Mouse (Mus musculus) intestine, embryonic 14.5 days (tissue): ENCODE results near the gene Akr1c18. TPM values are rescaled to one million over a fixed set of nuclear protein-coding genes. Genes with fewer than 3 reads are reported as not detected.
"Not testable (repeated sequence)": the region's sequence is repeated elsewhere in the genome, so short reads cannot be mapped to it uniquely, and the experiment has no call there.

Source experiments
- ATAC-seq: fragments of 200-750 bp; cut with Nextera tagmentation; replicated peaks from 2 replicates; pipeline ENCODE4 v1.8.0; 2017; ENCODE audit warnings: low read depth, moderate number of reproducible peaks, moderate TSS enrichment, moderate library complexity; ENCODE audit not compliant: low FRiP score, low TSS enrichment
- DNase-seq: peaks from one replicate; pipeline ENCODE4 v3.0.0-alpha.2; 2018; ENCODE audit warnings: low spot score
- H3K27ac ChIP-seq: fragments of 300-500 bp; sonication (generic); 2 replicates; pipeline ENCODE4 v1.5.1; 2014; ENCODE audit warnings: low read depth, mild to moderate bottlenecking, control low read depth
- H3K27me3 ChIP-seq: fragments of 300-500 bp; sonication (generic); replicated peaks from 2 replicates; pipeline ENCODE4 v1.6.1; 2014; ENCODE audit warnings: low read length, control low read depth; ENCODE audit not compliant: control insufficient read depth, insufficient read depth
- H3K36me3 ChIP-seq: fragments of 300-500 bp; sonication (generic); 2 replicates; pipeline ENCODE4 v1.6.1; 2014; ENCODE audit warnings: low read length, control low read depth; ENCODE audit not compliant: control insufficient read depth, insufficient read depth
- H3K4me1 ChIP-seq: fragments of 300-500 bp; sonication (generic); replicated peaks from 2 replicates; pipeline ENCODE4 v1.6.1; 2014; ENCODE audit warnings: low read length, control low read depth, mixed read lengths; ENCODE audit not compliant: control insufficient read depth, insufficient read depth
- H3K4me2 ChIP-seq: fragments of 300-500 bp; sonication (generic); 2 replicates; pipeline ENCODE4 v1.6.1; 2014; ENCODE audit warnings: low read length
- H3K4me3 ChIP-seq: fragments of 300-500 bp; sonication (generic); 2 replicates; pipeline ENCODE4 v1.5.1; 2014; ENCODE audit warnings: low read depth, low read length, control low read depth, mixed read lengths
- H3K9ac ChIP-seq: fragments of 300-500 bp; sonication (generic); 2 replicates; pipeline ENCODE4 v1.6.1; 2014; ENCODE audit warnings: mild to moderate bottlenecking, low read length
- H3K9me3 ChIP-seq: fragments of 300-500 bp; sonication (generic); 2 replicates; pipeline ENCODE4 v1.6.1; 2016; ENCODE audit warnings: low read length, control low read depth; ENCODE audit not compliant: control insufficient read depth
- WGBS: fragments of 180-500 bp; shearing (Covaris S2); extraction: QIAGEN DNeasy Blood & Tissue Kit; methylation state at CpG from one replicate; pipeline ENCODE4 v1.1.7; 2014; 5-methylcytosine and 5-hydroxymethylcytosine counted together
- polyA plus RNA-seq: library from polyadenylated mRNA; unstranded; fragments of >200 nt; fragmentation: Nextera tagmentation; extraction: Ambion mirVana; gene quantifications from 2 replicates; pipeline ENCODE4 v1.2.1, GENCODE M21; 2014

Akr1c18 gene
- polyA plus RNA-seq, 1 experiment from 2014 or later: 0.35 TPM

DNA sequence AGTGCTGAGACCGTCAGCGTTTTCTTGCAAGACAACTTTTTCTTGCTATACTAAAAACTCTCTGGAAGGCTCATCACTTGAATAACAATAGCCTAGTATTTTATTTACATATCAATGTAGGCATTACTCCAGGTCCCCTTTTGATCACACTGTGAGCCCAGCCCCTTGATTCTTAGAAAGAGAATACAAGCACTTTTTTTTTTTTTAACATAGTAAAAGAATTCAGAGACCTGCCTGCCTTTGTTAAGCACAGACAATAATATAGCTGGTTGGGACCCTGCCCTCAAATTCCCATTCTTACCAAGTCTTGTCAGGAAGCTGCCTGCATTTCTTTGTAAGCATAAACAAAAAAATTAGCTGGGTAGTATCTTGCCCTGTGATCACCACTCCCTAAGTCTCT is 4.8 kb upstream of the Akr1c18 start:
- Histone ChIP-seq H3K27ac (no peak overlapping the region), H3K4me1 (no peaks in the 10 kb centered on the region)
- WGBS: 83% methylated on average over 2 of the region's 2 CpGs

GRCm38 (mm10) chr13:4153593-4153992 is 3.1 kb upstream of the Akr1c18 start:
- 76% methylated on average over 3 of the region's 3 CpGs for WGBS

More for the DNA sequence above, 4.8 kb upstream of the Akr1c18 start:
- Histone ChIP-seq H3K36me3 (no peaks in the 10 kb centered on the region), H3K9me3 (no peaks in the 10 kb centered on the region), H3K9ac (no peak overlapping the region), H3K27me3 (no peaks in the 10 kb centered on the region), H3K4me3 (no peak overlapping the region), H3K4me2 (no peak overlapping the region)
- ATAC-seq (no peak), DNase-seq (no peak)

DNA sequence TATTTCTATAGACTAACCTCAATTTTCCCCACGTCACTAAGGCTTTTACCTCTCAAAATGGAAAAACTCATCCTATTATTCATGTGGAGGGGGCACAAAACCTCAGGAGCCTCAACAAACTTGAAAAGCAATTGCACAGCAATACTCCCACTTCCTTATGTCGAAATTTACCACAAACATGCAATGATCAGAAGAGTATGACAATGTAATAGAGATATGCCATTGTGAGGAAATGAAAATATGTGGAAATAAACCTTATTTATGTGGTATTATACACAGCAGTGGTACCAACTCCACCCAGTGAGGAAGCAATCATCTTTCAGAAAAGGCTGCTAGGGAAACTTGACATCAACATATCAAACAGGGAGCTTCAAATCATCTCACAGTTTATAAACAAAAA is 2.5 kb upstream of the Akr1c18 start:
- Histone ChIP-seq H3K9me3 (no peaks in the 10 kb centered on the region), H3K4me2 (no peak overlapping the region), H3K9ac (no peak overlapping the region), H3K27me3 (no peaks in the 10 kb centered on the region), H3K4me3 (no peak overlapping the region), H3K4me1 (no peaks in the 10 kb centered on the region), H3K27ac (no peak overlapping the region), H3K36me3 (no peaks in the 10 kb centered on the region)
- DNase-seq (no peak), ATAC-seq (no peak)
- WGBS: 76% methylated on average over 2 of the region's 2 CpGs

More at GRCm38 (mm10) chr13:4153593-4153992, 3.1 kb upstream of the Akr1c18 start:
- no peaks in the 10 kb centered on the region for H3K9me3 ChIP-seq
- no peak overlapping the region for H3K9ac ChIP-seq
- no peaks in the 10 kb centered on the region for H3K36me3 ChIP-seq
- no peak for DNase-seq
- H3K4me3 ChIP-seq: no peak overlapping the region
- no peaks in the 10 kb centered on the region for H3K27me3 ChIP-seq
- no peaks in the 10 kb centered on the region for H3K4me1 ChIP-seq
- no peak overlapping the region for H3K4me2 ChIP-seq
- H3K27ac ChIP-seq: no peak overlapping the region
- no peak for ATAC-seq

DNA sequence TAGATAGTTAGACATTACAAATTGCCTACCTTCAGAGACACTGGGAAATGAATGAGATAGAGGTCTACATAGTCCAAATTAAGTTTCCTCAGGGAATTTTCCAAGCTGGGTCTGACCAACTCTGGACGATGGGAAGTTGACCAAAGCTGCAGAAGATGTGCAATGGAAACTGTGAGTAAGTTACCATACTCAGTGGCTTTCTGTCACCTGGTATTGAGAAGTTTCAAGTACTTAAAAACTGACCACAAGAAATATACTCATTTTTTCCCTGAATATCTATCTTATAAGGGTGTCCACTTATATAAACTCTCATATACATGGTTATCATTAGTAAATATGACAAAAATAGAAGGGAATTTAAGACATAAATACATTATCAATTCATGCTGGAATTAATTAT is 6.2 kb downstream of the Akr1c18 start:
- ATAC-seq (no peak), DNase-seq (no peak)
- Histone ChIP-seq H3K4me3 (no peak overlapping the region), H3K4me2 (no peak overlapping the region), H3K9me3 (no peaks in the 10 kb centered on the region), H3K27me3 (no peaks in the 10 kb centered on the region), H3K4me1 (no peaks in the 10 kb centered on the region), H3K27ac (no peak overlapping the region), H3K36me3 (no peaks in the 10 kb centered on the region), H3K9ac (no peak overlapping the region)
- 81% methylated on average over 1 of the region's 1 CpGs for WGBS

DNA sequence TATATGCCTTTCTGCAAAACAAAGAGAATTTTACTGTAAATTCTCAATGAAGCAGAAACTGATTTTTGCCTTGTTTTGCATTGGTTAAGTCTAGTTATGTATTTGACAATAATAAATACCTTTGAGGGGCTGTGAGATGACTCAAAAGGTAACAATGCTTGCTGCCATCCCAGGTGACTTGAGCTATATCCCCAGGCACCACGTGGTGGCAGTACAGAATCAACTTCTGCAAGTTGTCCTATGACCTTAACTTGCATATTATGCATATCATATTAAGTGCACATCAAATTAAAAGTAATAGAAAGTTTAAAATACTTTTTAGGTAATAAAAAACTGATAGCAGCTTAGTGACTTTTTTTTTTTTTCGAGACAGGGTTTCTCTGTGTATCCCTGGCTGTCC is 17.4 kb downstream of the Akr1c18 start:
- ATAC-seq (no peak), DNase-seq (no peak)
- Histone ChIP-seq H3K9ac (no peak overlapping the region), H3K4me2 (no peak overlapping the region), H3K4me3 (no peak overlapping the region), H3K4me1 (no peaks in the 10 kb centered on the region), H3K27me3 (no peaks in the 10 kb centered on the region), H3K9me3 (no peaks in the 10 kb centered on the region), H3K27ac (no peak overlapping the region), H3K36me3 (no peaks in the 10 kb centered on the region)
- 35% methylated on average over 2 of the region's 2 CpGs for WGBS

- ATAC-seq: no peak
- Histone ChIP-seq H3K27me3 (no peaks in the 10 kb centered on the region), H3K27ac (no peak overlapping the region), H3K4me2 (no peak overlapping the region), H3K9me3 (no peaks in the 10 kb centered on the region), H3K4me1 (no peaks in the 10 kb centered on the region), H3K4me3 (no peak overlapping the region), H3K36me3 (no peaks in the 10 kb centered on the region), H3K9ac (no peak overlapping the region)
- DNase-seq: no peak
- WGBS: 35% methylated on average over 3 of the region's 3 CpGs
Observed at GRCm38 (mm10) chr13:4131721-4132120, 18.7 kb downstream of the Akr1c18 start.

DNA sequence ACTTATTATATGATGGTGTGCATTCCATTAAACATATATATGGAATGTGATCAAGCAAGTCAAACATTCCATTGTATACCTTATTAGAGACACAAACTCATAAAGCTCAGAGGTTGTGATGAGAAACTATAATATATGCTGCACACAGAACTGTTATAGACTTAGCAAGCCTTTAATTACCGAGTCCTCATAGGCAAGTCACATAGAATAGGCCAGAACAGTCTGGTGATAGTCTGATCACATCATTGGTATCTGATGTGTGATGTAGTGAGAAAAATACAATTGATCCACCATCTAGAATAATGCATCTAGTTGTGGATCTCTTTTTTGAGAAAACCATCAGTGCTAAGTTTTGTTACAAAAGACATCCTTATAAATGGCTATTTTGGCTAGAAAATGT is 19.1 kb downstream of the Akr1c18 start:
- Histone ChIP-seq H3K9me3 (no peaks in the 10 kb centered on the region), H3K27ac (no peak overlapping the region), H3K4me2 (no peak overlapping the region), H3K4me1 (no peaks in the 10 kb centered on the region), H3K4me3 (no peak overlapping the region), H3K36me3 (no peaks in the 10 kb centered on the region), H3K27me3 (no peaks in the 10 kb centered on the region), H3K9ac (no peak overlapping the region)
- ATAC-seq (no peak), DNase-seq (no peak)
- WGBS: 75% methylated on average over 1 of the region's 1 CpGs

GRCm38 (mm10) chr13:4129100-4129499 is 21.4 kb downstream of the Akr1c18 start:
- ATAC-seq (no peak), DNase-seq (no peak)
- no peaks in the 10 kb centered on the region for H3K4me1 ChIP-seq
- H3K9me3 ChIP-seq: no peaks in the 10 kb centered on the region
- no peaks in the 10 kb centered on the region for H3K27me3 ChIP-seq
- no peak overlapping the region for H3K4me2 ChIP-seq
- WGBS: 47% methylated on average over 5 of the region's 5 CpGs
- no peak overlapping the region for H3K4me3 ChIP-seq
- H3K27ac ChIP-seq: no peak overlapping the region
- no peak overlapping the region for H3K9ac ChIP-seq
- H3K36me3 ChIP-seq: no peaks in the 10 kb centered on the region

DNA sequence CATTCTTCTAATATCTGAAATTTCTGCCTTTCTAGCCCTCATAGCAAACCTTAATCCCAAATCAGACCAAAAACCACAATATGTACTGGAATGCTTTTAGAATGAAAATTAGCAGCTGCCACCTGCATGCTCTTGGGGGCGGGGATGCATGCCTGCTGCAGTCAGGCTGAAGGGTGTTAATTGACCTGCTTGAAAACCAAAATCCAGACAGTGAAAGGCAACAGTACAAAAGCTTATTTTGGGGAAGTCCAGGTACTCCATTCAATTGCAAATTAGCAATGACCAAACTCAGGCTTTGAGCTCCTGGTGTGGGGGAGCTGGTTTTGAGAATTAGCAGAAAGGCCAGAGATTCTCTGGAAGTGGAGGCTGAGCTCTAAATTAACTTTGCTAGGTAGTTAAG is 24.6 kb downstream of the Akr1c18 start:
- not testable (repeated sequence) for H3K4me1 ChIP-seq, H3K27me3 ChIP-seq, DNase-seq, H3K4me2 ChIP-seq, H3K36me3 ChIP-seq, H3K27ac ChIP-seq, H3K9ac ChIP-seq, H3K4me3 ChIP-seq, ATAC-seq, H3K9me3 ChIP-seq
- WGBS: 89% methylated on average over 1 of the region's 1 CpGs
